Mouse (Mus musculus): ENCODE results near the gene Gpld1. TPM values are rescaled to one million over a fixed set of nuclear protein-coding genes. Genes with fewer than 3 reads are reported as not detected.

The Gpld1 gene
- polyA plus RNA-seq, 1 experiment from 2014 or later: 2.6 TPM

GRCm38 (mm10) chr13:24938683-24939082 lies 4.3 kb upstream of the Gpld1 start:
- Histone ChIP-seq H3K36me3 (ENCODE audit: control insufficient read depth, insufficient read depth, low read length) (no peaks in the 10 kb centered on the region), H3K9me3 (ENCODE audit: control insufficient read depth, low read length) (no peaks in the 10 kb centered on the region), H3K27ac (ENCODE audit: low read depth, low read length) (no peak overlapping the region), H3K4me2 (ENCODE audit: low read length) (no peak overlapping the region), H3K9ac (ENCODE audit: low read depth, low read length) (no peak overlapping the region), H3K4me3 (ENCODE audit: low read length) (no peak overlapping the region), H3K4me1 (ENCODE audit: control insufficient read depth, insufficient read depth, low read depth, low read length) (peaks cover 14% of the 10 kb centered on the region), H3K27me3 (replicated peaks; ENCODE audit: control insufficient read depth, insufficient read depth, low read length) (no peaks in the 10 kb centered on the region)
- ATAC-seq: no peak
- 30% methylated on average over 9 of the region's 9 CpGs for WGBS

- Histone ChIP-seq H3K27ac (ENCODE audit: low read depth, low read length) (no peak overlapping the region), H3K36me3 (ENCODE audit: control insufficient read depth, insufficient read depth, low read length) (no peaks in the 10 kb centered on the region), H3K4me3 (ENCODE audit: low read length) (no peak overlapping the region), H3K4me2 (ENCODE audit: low read length) (no peak overlapping the region), H3K27me3 (replicated peaks; ENCODE audit: control insufficient read depth, insufficient read depth, low read length) (no peaks in the 10 kb centered on the region), H3K9me3 (ENCODE audit: control insufficient read depth, low read length) (no peaks in the 10 kb centered on the region), H3K9ac (ENCODE audit: low read depth, low read length) (no peak overlapping the region), H3K4me1 (ENCODE audit: control insufficient read depth, insufficient read depth, low read depth, low read length) (peaks cover 14% of the 10 kb centered on the region)
- 90% methylated on average over 9 of the region's 9 CpGs for WGBS
- no peak for ATAC-seq
These were observed 3.5 kb upstream of the Gpld1 start for GRCm38 (mm10) chr13:24939472-24939871.

GRCm38 (mm10) chr13:24943303-24943702 lies 351 bp downstream of the Gpld1 start:
- Histone ChIP-seq H3K27ac (ENCODE audit: low read depth, low read length) (no peak overlapping the region), H3K9ac (ENCODE audit: low read depth, low read length) (no peak overlapping the region), H3K4me2 (ENCODE audit: low read length) (no peak overlapping the region), H3K36me3 (ENCODE audit: control insufficient read depth, insufficient read depth, low read length) (no peaks in the 10 kb centered on the region), H3K4me3 (ENCODE audit: low read length) (no peak overlapping the region), H3K27me3 (replicated peaks; ENCODE audit: control insufficient read depth, insufficient read depth, low read length) (no peaks in the 10 kb centered on the region), H3K9me3 (ENCODE audit: control insufficient read depth, low read length) (no peaks in the 10 kb centered on the region), H3K4me1 (ENCODE audit: control insufficient read depth, insufficient read depth, low read depth, low read length) (0 out of 2 replicates have a peak, but pooled peaks cover 2% of the 10 kb centered on the region)
- WGBS: 86% methylated on average over 8 of the region's 8 CpGs
- ATAC-seq: no peak

- ATAC-seq: peak; percentile 83
- Histone ChIP-seq H3K4me2 (ENCODE audit: low read length) (no peak overlapping the region), H3K9me3 (ENCODE audit: control insufficient read depth, low read length) (no peaks in the 10 kb centered on the region), H3K27ac (ENCODE audit: low read depth, low read length) (no peak overlapping the region), H3K9ac (ENCODE audit: low read depth, low read length) (no peak overlapping the region), H3K4me3 (ENCODE audit: low read length) (no peak overlapping the region), H3K36me3 (ENCODE audit: control insufficient read depth, insufficient read depth, low read length) (no peaks in the 10 kb centered on the region), H3K27me3 (replicated peaks; ENCODE audit: control insufficient read depth, insufficient read depth, low read length) (no peaks in the 10 kb centered on the region), H3K4me1 (ENCODE audit: control insufficient read depth, insufficient read depth, low read depth, low read length) (no peaks in the 10 kb centered on the region)
- WGBS: 10% methylated on average over 4 of the region's 4 CpGs
These were observed 2.6 kb downstream of the Gpld1 start for GRCm38 (mm10) chr13:24945567-24945966.

GRCm38 (mm10) chr13:24947158-24947557 lies 4.2 kb downstream of the Gpld1 start:
- Histone ChIP-seq H3K27me3 (replicated peaks; ENCODE audit: control insufficient read depth, insufficient read depth, low read length) (no peaks in the 10 kb centered on the region), H3K4me1 (ENCODE audit: control insufficient read depth, insufficient read depth, low read depth, low read length) (no peaks in the 10 kb centered on the region), H3K27ac (ENCODE audit: low read depth, low read length) (no peak overlapping the region), H3K4me2 (ENCODE audit: low read length) (no peak overlapping the region), H3K9me3 (ENCODE audit: control insufficient read depth, low read length) (no peaks in the 10 kb centered on the region), H3K4me3 (ENCODE audit: low read length) (no peak overlapping the region), H3K9ac (ENCODE audit: low read depth, low read length) (no peak overlapping the region), H3K36me3 (ENCODE audit: control insufficient read depth, insufficient read depth, low read length) (no peaks in the 10 kb centered on the region)
- ATAC-seq: no peak
- 90% methylated on average over 5 of the region's 5 CpGs for WGBS

- no peaks in the 10 kb centered on the region for H3K4me1 ChIP-seq (ENCODE audit: control insufficient read depth, insufficient read depth, low read depth, low read length)
- no peak overlapping the region for H3K9ac ChIP-seq (ENCODE audit: low read depth, low read length)
- ATAC-seq: no peak
- no peaks in the 10 kb centered on the region for H3K9me3 ChIP-seq (ENCODE audit: control insufficient read depth, low read length)
- 93% methylated on average over 6 of the region's 6 CpGs for WGBS
- no peak overlapping the region for H3K4me2 ChIP-seq (ENCODE audit: low read length)
- no peaks in the 10 kb centered on the region for H3K36me3 ChIP-seq (ENCODE audit: control insufficient read depth, insufficient read depth, low read length)
- no peaks in the 10 kb centered on the region for H3K27me3 ChIP-seq (replicated peaks; ENCODE audit: control insufficient read depth, insufficient read depth, low read length)
- no peak overlapping the region for H3K4me3 ChIP-seq (ENCODE audit: low read length)
- no peak overlapping the region for H3K27ac ChIP-seq (ENCODE audit: low read depth, low read length)
These were observed 5.9 kb downstream of the Gpld1 start for GRCm38 (mm10) chr13:24948870-24949269.

- Histone ChIP-seq H3K4me3 (ENCODE audit: low read length) (no peak overlapping the region), H3K27ac (ENCODE audit: low read depth, low read length) (no peak overlapping the region), H3K4me1 (ENCODE audit: control insufficient read depth, insufficient read depth, low read depth, low read length) (no peaks in the 10 kb centered on the region), H3K4me2 (ENCODE audit: low read length) (no peak overlapping the region), H3K9me3 (ENCODE audit: control insufficient read depth, low read length) (no peaks in the 10 kb centered on the region), H3K36me3 (ENCODE audit: control insufficient read depth, insufficient read depth, low read length) (no peaks in the 10 kb centered on the region), H3K27me3 (replicated peaks; ENCODE audit: control insufficient read depth, insufficient read depth, low read length) (no peaks in the 10 kb centered on the region), H3K9ac (ENCODE audit: low read depth, low read length) (no peak overlapping the region)
- 86% methylated on average over 7 of the region's 7 CpGs for WGBS
- ATAC-seq: no peak
These were observed 9.7 kb downstream of the Gpld1 start for GRCm38 (mm10) chr13:24952659-24953058.

GRCm38 (mm10) chr13:24955091-24955490 lies 12.1 kb downstream of the Gpld1 start:
- H3K27me3 ChIP-seq (replicated peaks; ENCODE audit: control insufficient read depth, insufficient read depth, low read length): no peaks in the 10 kb centered on the region
- H3K9me3 ChIP-seq (ENCODE audit: control insufficient read depth, low read length): no peaks in the 10 kb centered on the region
- WGBS: 54% methylated on average over 11 of the region's 11 CpGs
- H3K4me2 ChIP-seq (ENCODE audit: low read length): no peak overlapping the region
- no peak overlapping the region for H3K4me3 ChIP-seq (ENCODE audit: low read length)
- no peaks in the 10 kb centered on the region for H3K4me1 ChIP-seq (ENCODE audit: control insufficient read depth, insufficient read depth, low read depth, low read length)
- H3K36me3 ChIP-seq (ENCODE audit: control insufficient read depth, insufficient read depth, low read length): no peaks in the 10 kb centered on the region
- no peak overlapping the region for H3K9ac ChIP-seq (ENCODE audit: low read depth, low read length)
- ATAC-seq: no peak
- H3K27ac ChIP-seq (ENCODE audit: low read depth, low read length): no peak overlapping the region

- H3K27me3 ChIP-seq (replicated peaks; ENCODE audit: control insufficient read depth, insufficient read depth, low read length): no peaks in the 10 kb centered on the region
- ATAC-seq: no peak
- no peaks in the 10 kb centered on the region for H3K4me1 ChIP-seq (ENCODE audit: control insufficient read depth, insufficient read depth, low read depth, low read length)
- no peaks in the 10 kb centered on the region for H3K36me3 ChIP-seq (ENCODE audit: control insufficient read depth, insufficient read depth, low read length)
- no peak overlapping the region for H3K9ac ChIP-seq (ENCODE audit: low read depth, low read length)
- no peak overlapping the region for H3K4me2 ChIP-seq (ENCODE audit: low read length)
- H3K27ac ChIP-seq (ENCODE audit: low read depth, low read length): no peak overlapping the region
- 23% methylated on average over 10 of the region's 10 CpGs for WGBS
- no peak overlapping the region for H3K4me3 ChIP-seq (ENCODE audit: low read length)
- H3K9me3 ChIP-seq (ENCODE audit: control insufficient read depth, low read length): no peaks in the 10 kb centered on the region
These were observed 12.5 kb downstream of the Gpld1 start for GRCm38 (mm10) chr13:24955500-24955899.

GRCm38 (mm10) chr13:24958671-24959070 lies 15.7 kb downstream of the Gpld1 start:
- Histone ChIP-seq H3K27ac (ENCODE audit: low read depth, low read length) (no peak overlapping the region), H3K4me1 (ENCODE audit: control insufficient read depth, insufficient read depth, low read depth, low read length) (no peaks in the 10 kb centered on the region), H3K9me3 (ENCODE audit: control insufficient read depth, low read length) (no peaks in the 10 kb centered on the region), H3K4me2 (ENCODE audit: low read length) (no peak overlapping the region), H3K27me3 (replicated peaks; ENCODE audit: control insufficient read depth, insufficient read depth, low read length) (no peaks in the 10 kb centered on the region), H3K4me3 (ENCODE audit: low read length) (no peak overlapping the region), H3K9ac (ENCODE audit: low read depth, low read length) (no peak overlapping the region), H3K36me3 (ENCODE audit: control insufficient read depth, insufficient read depth, low read length) (no peaks in the 10 kb centered on the region)
- 96% methylated on average over 11 of the region's 11 CpGs for WGBS
- ATAC-seq: no peak

Data from hindbrain, embryonic 16.5 days (tissue).